Mouse (Mus musculus): ENCODE results near the gene Slc7a12. TPM values are rescaled to one million over a fixed set of nuclear protein-coding genes. Genes with fewer than 3 reads are reported as not detected.

Slc7a12 gene
- not detected in 2 replicates for polyA plus RNA-seq (2014; fragmentation: Nextera tagmentation; extraction: Ambion mirVana)

GRCm38 (mm10) chr3:14480397-14480796, at the start of gene Slc7a12:
Gene Slc7a12 (plus strand): TSS chr3:14480697.
- no peaks in the 10 kb centered on the region for H3K9me3 ChIP-seq (ENCODE audit: control insufficient read depth, low read length)
- DNase-seq (ENCODE audit: low spot score), result no peak
- no peak within 1 kb of the TSS for H3K4me3 ChIP-seq (ENCODE audit: low read depth, low read length)
- no peak within 1 kb of the TSS for H3K27ac ChIP-seq (replicated peaks; ENCODE audit: low read depth, low read length)
- no peak within 1 kb of the TSS for H3K4me2 ChIP-seq (ENCODE audit: low read depth, severe bottlenecking)
- ATAC-seq (ENCODE audit: insufficient number of reproducible peaks, low FRiP score, low TSS enrichment, low read depth), result no peak
- no peaks in the 10 kb centered on the region for H3K36me3 ChIP-seq (ENCODE audit: control insufficient read depth, insufficient read depth, low read length)
- no peak within 1 kb of the TSS for H3K9ac ChIP-seq (ENCODE audit: low read length)
- no peaks in the 10 kb centered on the region for H3K4me1 ChIP-seq (ENCODE audit: control insufficient read depth, insufficient read depth, low read length)
- no peaks in the 10 kb centered on the region for H3K27me3 ChIP-seq (ENCODE audit: control insufficient read depth, insufficient read depth, low read length)

- 86% methylated on average over 1 of the region's 1 CpGs for WGBS
- no peak overlapping the region for H3K27ac ChIP-seq (replicated peaks; ENCODE audit: low read depth, low read length)
- no peak overlapping the region for H3K4me3 ChIP-seq (ENCODE audit: low read depth, low read length)
- H3K4me2 ChIP-seq (ENCODE audit: low read depth, severe bottlenecking), result no peak overlapping the region
- no peak for DNase-seq (ENCODE audit: low spot score)
- H3K36me3 ChIP-seq (ENCODE audit: control insufficient read depth, insufficient read depth, low read length), result no peaks in the 10 kb centered on the region
- H3K27me3 ChIP-seq (ENCODE audit: control insufficient read depth, insufficient read depth, low read length), result no peaks in the 10 kb centered on the region
- ATAC-seq (ENCODE audit: insufficient number of reproducible peaks, low FRiP score, low TSS enrichment, low read depth), result no peak
- no peaks in the 10 kb centered on the region for H3K4me1 ChIP-seq (ENCODE audit: control insufficient read depth, insufficient read depth, low read length)
- no peak overlapping the region for H3K9ac ChIP-seq (ENCODE audit: low read length)
- H3K9me3 ChIP-seq (ENCODE audit: control insufficient read depth, low read length), result no peaks in the 10 kb centered on the region
Measured at GRCm38 (mm10) chr3:14432381-14432780, 48.1 kb upstream of the Slc7a12 start.

DNA sequence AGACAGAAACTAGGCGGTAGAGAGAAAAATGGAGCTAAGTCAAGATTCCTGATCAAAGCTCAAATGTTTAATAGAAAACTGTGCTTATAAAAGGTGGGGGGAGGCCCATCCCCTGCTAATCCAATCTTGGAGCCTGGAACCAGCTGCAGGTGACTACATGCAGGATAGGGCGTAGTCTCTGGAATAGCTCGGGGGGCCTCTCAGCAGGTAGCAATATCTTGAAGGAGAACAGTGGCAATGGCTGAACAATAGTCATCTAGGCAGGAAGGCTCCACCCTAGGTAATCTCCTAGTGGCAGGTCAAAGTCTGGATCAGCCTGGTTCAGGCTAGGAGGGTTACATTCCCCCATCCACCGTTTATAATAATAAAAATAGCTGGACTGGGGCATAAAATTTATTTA, 34.5 kb upstream of the Slc7a12 start:
- Histone ChIP-seq H3K4me2 (ENCODE audit: low read depth, severe bottlenecking) (no peak overlapping the region), H3K4me1 (ENCODE audit: control insufficient read depth, insufficient read depth, low read length) (no peaks in the 10 kb centered on the region), H3K36me3 (ENCODE audit: control insufficient read depth, insufficient read depth, low read length) (no peaks in the 10 kb centered on the region), H3K27ac (replicated peaks; ENCODE audit: low read depth, low read length) (no peak overlapping the region), H3K9ac (ENCODE audit: low read length) (no peak overlapping the region), H3K9me3 (ENCODE audit: control insufficient read depth, low read length) (no peaks in the 10 kb centered on the region), H3K4me3 (ENCODE audit: low read depth, low read length) (no peak overlapping the region), H3K27me3 (ENCODE audit: control insufficient read depth, insufficient read depth, low read length) (no peaks in the 10 kb centered on the region)
- 87% methylated on average over 4 of the region's 4 CpGs for WGBS
- ATAC-seq (ENCODE audit: insufficient number of reproducible peaks, low FRiP score, low TSS enrichment, low read depth) (no peak), DNase-seq (ENCODE audit: low spot score) (no peak)

- no peak overlapping the region for H3K4me2 ChIP-seq (ENCODE audit: low read depth, severe bottlenecking)
- H3K4me3 ChIP-seq (ENCODE audit: low read depth, low read length), result no peak overlapping the region
- WGBS, result 90% methylated on average over 4 of the region's 4 CpGs
Measured at GRCm38 (mm10) chr3:14446691-14447090, 33.8 kb upstream of the Slc7a12 start.

More at GRCm38 (mm10) chr3:14446691-14447090, 33.8 kb upstream of the Slc7a12 start:
- H3K4me1 ChIP-seq (ENCODE audit: control insufficient read depth, insufficient read depth, low read length), result no peaks in the 10 kb centered on the region
- H3K9ac ChIP-seq (ENCODE audit: low read length), result no peak overlapping the region
- no peaks in the 10 kb centered on the region for H3K36me3 ChIP-seq (ENCODE audit: control insufficient read depth, insufficient read depth, low read length)
- H3K27ac ChIP-seq (replicated peaks; ENCODE audit: low read depth, low read length), result no peak overlapping the region
- ATAC-seq (ENCODE audit: insufficient number of reproducible peaks, low FRiP score, low TSS enrichment, low read depth) (no peak), DNase-seq (ENCODE audit: low spot score) (no peak)
- H3K9me3 ChIP-seq (ENCODE audit: control insufficient read depth, low read length), result no peaks in the 10 kb centered on the region
- H3K27me3 ChIP-seq (ENCODE audit: control insufficient read depth, insufficient read depth, low read length), result no peaks in the 10 kb centered on the region

Other genes with a start within 250 kb of the Slc7a12 start
- gene 1810022K09Rik, start 130.6 kb downstream of the Slc7a12 start, polyA plus RNA-seq (2014; fragmentation: Nextera tagmentation; extraction: Ambion mirVana), result 423 and 445 TPM in 2 replicates
- 3.6 and 3.8 TPM in 2 replicates for gene Car13, start 161.0 kb downstream of the Slc7a12 start, polyA plus RNA-seq (2014; fragmentation: Nextera tagmentation; extraction: Ambion mirVana)